14 mouse cellular contexts compared by ENCODE assay signal in the genomic region with DNA sequence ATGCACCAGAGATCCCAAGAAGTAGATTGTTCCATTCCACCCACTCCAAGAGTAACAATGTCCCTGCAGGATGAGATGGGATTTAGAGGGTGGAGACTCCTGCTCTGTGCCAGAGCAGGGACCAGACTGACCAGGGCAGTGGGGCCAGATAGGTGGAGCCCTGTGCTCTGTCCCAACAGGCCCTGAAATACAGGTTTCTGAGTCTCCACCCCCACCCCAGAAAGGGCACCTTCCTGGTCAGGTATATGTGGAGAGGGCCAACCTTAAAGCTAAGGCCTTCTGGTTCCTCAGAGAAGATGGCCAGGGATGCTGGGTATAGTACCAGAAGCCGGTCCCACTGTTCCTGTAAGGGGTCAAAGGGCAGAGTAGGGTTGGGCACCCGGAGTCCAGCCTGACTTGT.
DNase-seq lines count a peak whose midpoint lies in the region.
"Had no signal": no experiment of that assay in that cellular context is flagged by ENCODE, and none has a peak within 500 bp of the region (broad histone marks: within the 10 kb centered on the region; RNA-seq: fewer than 3 reads in every experiment).

No protein-coding gene starts in this region.

- peak; percentile 55 for DNase-seq in urinary bladder, postnatal 14 days (ENCODE audit: low spot score)
- DNase-seq in urinary bladder, postnatal 4 days (ENCODE audit: low spot score in 2 of 2): no peak
- DNase-seq in urinary bladder, postnatal 36 days (ENCODE audit: low spot score in 2 of 2): peak; percentile 48 to 53
- no peak for DNase-seq in urinary bladder, postnatal 10 days (ENCODE audit: low spot score)
- DNase-seq: adrenal gland, adult 2 months; adrenal gland, adult 8-10 months; adrenal gland, postnatal 10 days; adrenal gland, postnatal 14 days; adrenal gland, postnatal 25 days; adrenal gland, postnatal 36 days; B cell, adult 2 months; cerebellum, adult 11 months; cerebellum, adult 11-12 months; cerebellum, adult 18-20 months had no signal

Comparison
In these comparisons a context has a peak if more than half of its experiments do, and no peak if none do; other contexts are left out.
1. DNase-seq: peak in urinary bladder, postnatal 14 days (single experiment) and urinary bladder, postnatal 36 days (2 of 2); none in urinary bladder, postnatal 4 days (0 of 2) and urinary bladder, postnatal 10 days (single experiment).